In genomic region chr13:74640523-74640920, GRCm38 (mm10) we compare ENCODE assay signal across 8 mouse cellular contexts. TPM values are rescaled to one million over a fixed set of nuclear protein-coding genes. Genes with fewer than 3 reads are reported as not detected.
A peak's percentile ranks its signal among the peaks of the same experiment; 100 is the strongest.
DNase-seq lines count a peak whose midpoint lies in the region; ATAC-seq and TF ChIP-seq lines count a peak whose summit lies in the region.
"Not testable (repeated sequence)": the region's sequence is repeated elsewhere in the genome, so short reads cannot be mapped to it uniquely, and the experiment has no call there.

No protein-coding gene starts in this region.

- TF ChIP-seq EP300 in ES-Bruce4 (IDR thresholded peaks at IDR 0.05; ENCODE audit: insufficient read depth, low read depth, low read length); heart, adult 2 months (IDR thresholded peaks at IDR 0.05; ENCODE audit: insufficient read depth, low read depth, low read length): not testable (repeated sequence)

- not testable (repeated sequence) for H3K4me3 ChIP-seq in ES-Bruce4 (ENCODE audit: low read depth, low read length)
- H3K4me3 ChIP-seq in embryonic facial prominence, embryonic 14.5 days (ENCODE audit: low read depth, low read length) = peak overlapping the region; percentile 73
- H3K4me3 ChIP-seq in heart, adult 2 months = peak overlapping the region; percentile 100; the same call in 1 of the 2 replicates
- peak overlapping the region; percentile 67 for H3K4me3 ChIP-seq in hindbrain, embryonic 14.5 days (replicated peaks; ENCODE audit: low read length)
- H3K4me3 ChIP-seq in layer of hippocampus, adult 2 months = peak overlapping the region; percentile 96
- H3K4me3 ChIP-seq in liver, embryonic 15.5 days (replicated peaks) = peak overlapping the region; percentile 98
- peak overlapping the region; percentile 77 for H3K4me3 ChIP-seq in midbrain, embryonic 13.5 days (replicated peaks)
- H3K4me3 ChIP-seq in spleen, adult 2 months (ENCODE audit: extremely low read depth, insufficient read depth, insufficient read length) = peak overlapping the region; percentile 99

- not testable (repeated sequence) for H3K36me3 ChIP-seq in ES-Bruce4 (ENCODE audit: control insufficient read depth, insufficient read depth, low read length, poor library complexity, severe bottlenecking); embryonic facial prominence, embryonic 14.5 days (ENCODE audit: control insufficient read depth, insufficient read depth, low read length); heart, adult 2 months (ENCODE audit: control insufficient read depth, insufficient read depth, low read length); hindbrain, embryonic 14.5 days (replicated peaks; ENCODE audit: control insufficient read depth, insufficient read depth); liver, embryonic 15.5 days (replicated peaks); midbrain, embryonic 13.5 days; spleen, adult 2 months (ENCODE audit: control insufficient read depth, insufficient read depth, low read length)

- ATAC-seq in embryonic facial prominence, embryonic 14.5 days (ENCODE audit: low read depth); hindbrain, embryonic 14.5 days (ENCODE audit: low FRiP score); liver, embryonic 15.5 days (ENCODE audit: insufficient read depth); midbrain, embryonic 13.5 days: not testable (repeated sequence)

- DNase-seq in embryonic facial prominence, embryonic 14.5 days (ENCODE audit: low spot score); heart, adult 2 months; hindbrain, embryonic 14.5 days (ENCODE audit: low spot score); layer of hippocampus, adult 2 months (ENCODE audit: low spot score in 2 of 2); spleen, adult 2 months (ENCODE audit: low read depth in 1 of 2, low spot score in 2 of 2): not testable (repeated sequence)

- TF ChIP-seq CTCF in ES-Bruce4 (IDR thresholded peaks at IDR 0.05; ENCODE audit: low read depth, low read length); spleen, adult 2 months (IDR thresholded peaks at IDR 0.05; ENCODE audit: extremely low read depth, insufficient read depth, insufficient read length, insufficient replicate concordance): not testable (repeated sequence)
- 0 out of 2 replicates have a peak, but pooled peaks have one; percentile 10 for TF ChIP-seq CTCF in heart, adult 2 months (IDR thresholded peaks at IDR 0.05)
- peak; percentile 41 for TF ChIP-seq CTCF in layer of hippocampus, adult 2 months (conservative IDR thresholded peaks at IDR 0.05)

- not testable (repeated sequence) for H3K27ac ChIP-seq in ES-Bruce4 (ENCODE audit: insufficient read depth, low read length); heart, adult 2 months; hindbrain, embryonic 14.5 days; layer of hippocampus, adult 2 months; midbrain, embryonic 13.5 days; spleen, adult 2 months (ENCODE audit: insufficient read depth, low read length)
- peak overlapping the region; percentile 90; the same call in 1 of the 2 replicates for H3K27ac ChIP-seq in embryonic facial prominence, embryonic 14.5 days (replicated peaks; ENCODE audit: low read depth, low read length)
- H3K27ac ChIP-seq in liver, embryonic 15.5 days (replicated peaks) = peak overlapping the region; percentile 93

- H3K27me3 ChIP-seq in ES-Bruce4 (ENCODE audit: control insufficient read depth, insufficient read depth, low read length, poor library complexity, severe bottlenecking); embryonic facial prominence, embryonic 14.5 days (replicated peaks; ENCODE audit: control insufficient read depth, insufficient read depth, low read length); heart, adult 2 months (ENCODE audit: control insufficient read depth, insufficient read depth, low read length); hindbrain, embryonic 14.5 days (ENCODE audit: control insufficient read depth, insufficient read depth, low read length); liver, embryonic 15.5 days; midbrain, embryonic 13.5 days; spleen, adult 2 months (ENCODE audit: control insufficient read depth, insufficient read depth, low read length): not testable (repeated sequence)

- TF ChIP-seq POLR2A in ES-Bruce4 (IDR thresholded peaks at IDR 0.05; ENCODE audit: insufficient read depth, low read length); heart, adult 2 months (IDR thresholded peaks at IDR 0.05; ENCODE audit: insufficient read depth, low read depth, low read length); spleen, adult 2 months (IDR thresholded peaks at IDR 0.05; ENCODE audit: low read depth, low read length): not testable (repeated sequence)

- H3K9me3 ChIP-seq in ES-Bruce4 (replicated peaks; ENCODE audit: control insufficient read depth, insufficient read depth, low read length, poor library complexity, severe bottlenecking); embryonic facial prominence, embryonic 14.5 days (ENCODE audit: control insufficient read depth, low read length); hindbrain, embryonic 14.5 days (ENCODE audit: control insufficient read depth, low read length); liver, embryonic 15.5 days (replicated peaks); midbrain, embryonic 13.5 days: not testable (repeated sequence)

- not testable (repeated sequence) for H3K4me1 ChIP-seq in ES-Bruce4 (ENCODE audit: control insufficient read depth, insufficient read depth, low read length); embryonic facial prominence, embryonic 14.5 days (ENCODE audit: control insufficient read depth, insufficient read depth, low read length); heart, adult 2 months (ENCODE audit: control insufficient read depth, insufficient read depth, low read length); hindbrain, embryonic 14.5 days (replicated peaks; ENCODE audit: control insufficient read depth, insufficient read depth, low read length); liver, embryonic 15.5 days (replicated peaks); midbrain, embryonic 13.5 days (replicated peaks); spleen, adult 2 months (ENCODE audit: control insufficient read depth, insufficient read depth, insufficient read length)

- intact Hi-C loops in heart, adult 2 months (cut with DNase I) = not testable (repeated sequence)

- H3K9ac ChIP-seq in ES-Bruce4 (ENCODE audit: low read depth, poor library complexity, severe bottlenecking) = peak overlapping the region; percentile 78
- H3K9ac ChIP-seq in embryonic facial prominence, embryonic 14.5 days (ENCODE audit: low read depth, low read length) = peak overlapping the region; percentile 93; the same call in 1 of the 2 replicates
- H3K9ac ChIP-seq in heart, adult 2 months (ENCODE audit: low read depth, low read length); hindbrain, embryonic 14.5 days; midbrain, embryonic 13.5 days (replicated peaks): not testable (repeated sequence)
- H3K9ac ChIP-seq in liver, embryonic 15.5 days = 0 out of 2 replicates have a peak overlapping the region, but pooled peaks have one; percentile 95

- not testable (repeated sequence) for H3K79me2 ChIP-seq in heart, adult 2 months (replicated peaks; ENCODE audit: control insufficient read depth, insufficient read depth, low read length)

- 51% methylated on average over 3 of the region's 3 CpGs for WGBS in embryonic facial prominence, embryonic 14.5 days
- WGBS in heart, adult 2 months = 59% methylated on average over 3 of the region's 3 CpGs
- 55% methylated on average over 3 of the region's 3 CpGs for WGBS in hindbrain, embryonic 14.5 days
- 56% methylated on average over 3 of the region's 3 CpGs for WGBS in liver, embryonic 15.5 days (ENCODE audit: insufficient replicate concordance)
- 64% methylated on average over 3 of the region's 3 CpGs for WGBS in midbrain, embryonic 13.5 days
- 45% methylated on average over 3 of the region's 3 CpGs for WGBS in spleen, adult 2 months

- H3K4me2 ChIP-seq in embryonic facial prominence, embryonic 14.5 days (ENCODE audit: low read depth, low read length) = peak overlapping the region; percentile 78
- H3K4me2 ChIP-seq in hindbrain, embryonic 14.5 days (replicated peaks) = peak overlapping the region; percentile 80
- peak overlapping the region; percentile 84 for H3K4me2 ChIP-seq in liver, embryonic 15.5 days
- H3K4me2 ChIP-seq in midbrain, embryonic 13.5 days (replicated peaks) = peak overlapping the region; percentile 90

RNA-seq across cellular contexts. Expression of gene Erap1, which starts 1.2 kb away (rescaled TPM):
- 43.5 and 46.1 TPM in 2 replicates for polyA plus RNA-seq in ES-Bruce4 (2011; ENCODE audit: insufficient read depth, insufficient read length, low read depth, missing spikeins)
- 13.8 and 15.4 TPM in 2 replicates for polyA plus RNA-seq in embryonic facial prominence, embryonic 14.5 days (2014; fragmentation: Nextera tagmentation; extraction: Ambion mirVana)
- 10 to 100 TPM; 40.1 to 51.1 TPM for total RNA-seq in heart, adult 2 months (2021)
- polyA plus RNA-seq in heart, adult 2 months (2012; rRNA removed) = 10.6 and 39.8 TPM in 2 replicates
- polyA plus RNA-seq in hindbrain, embryonic 14.5 days (2014; fragmentation: Nextera tagmentation; extraction: Ambion mirVana) = 6.9 and 7.4 TPM in 2 replicates
- total RNA-seq in layer of hippocampus, adult 2 months (2021) = 10 to 100 TPM; 11.7 to 14.8 TPM
- 15.7 and 18.8 TPM in 2 replicates for polyA plus RNA-seq in liver, embryonic 15.5 days (2015; fragmentation: Nextera tagmentation; extraction: Ambion mirVana)
- polyA plus RNA-seq in midbrain, embryonic 13.5 days (2015; fragmentation: Nextera tagmentation; extraction: Ambion mirVana) = 4.5 and 5.2 TPM in 2 replicates
- polyA plus RNA-seq in spleen, adult 2 months (2012; rRNA removed) = 8.5 TPM in 2 replicates
